Mouse (Mus musculus) megakaryocyte, embryonic 14.5 days (primary cell): ENCODE results near the gene Ttc21b. TPM values are rescaled to one million over a fixed set of nuclear protein-coding genes. Genes with fewer than 3 reads are reported as not detected.

Experiments used
- H3K27me3 ChIP-seq: replicated peaks from 2 replicates; pipeline ENCODE3; 2012; ENCODE audit warnings: inconsistent platforms
- H3K36me3 ChIP-seq: replicated peaks from 2 replicates; pipeline ENCODE3; 2012; ENCODE audit warnings: low read length, inconsistent platforms, mixed read lengths
- H3K4me1 ChIP-seq: 2 replicates; pipeline ENCODE4 v1.6.1; 2012; ENCODE audit warnings: inconsistent platforms
- H3K4me3 ChIP-seq: replicated peaks from 2 replicates; pipeline ENCODE3; 2012; ENCODE audit warnings: moderate library complexity, mild to moderate bottlenecking, inconsistent platforms
- H3K9me3 ChIP-seq: 2 replicates; pipeline ENCODE4 v1.6.1; 2012; ENCODE audit warnings: inconsistent platforms
- FLI1 ChIP-seq: IDR thresholded peaks from 2 replicates; pipeline ENCODE4 v1.6.1; 2012; ENCODE audit warnings: low read length, inconsistent platforms, mixed read lengths
- GATA1 ChIP-seq: IDR thresholded peaks from 3 replicates; pipeline ENCODE4 v1.6.1; 2012; ENCODE audit warnings: mixed read lengths, low read length, inconsistent platforms, borderline replicate concordance
- polyA plus RNA-seq: library from polyadenylated mRNA; stranded (reverse); fragments of >175 nt; gene quantifications from 2 replicates; pipeline ENCODE4 v1.2.3, GENCODE M21; 2012; ENCODE audit warnings: low replicate concordance; ENCODE audit not compliant: insufficient read depth

The Ttc21b gene
- polyA plus RNA-seq, result 0.39 TPM in 1 of 2 replicates, not detected in the other

GRCm38 (mm10) chr2:66256220-66257131 lies at the start of gene Ttc21b:
Gene Ttc21b (minus strand): TSS chr2:66256617.
- TF ChIP-seq FLI1 (no peak), GATA1 (no peak)
- Histone ChIP-seq H3K4me3 (peak within 1 kb of the TSS; percentile 97), H3K9me3 (no peaks in the 10 kb centered on the region), H3K36me3 (peaks cover 7% of the 10 kb centered on the region), H3K27me3 (peaks cover 3% of the 10 kb centered on the region), H3K4me1 (peaks cover 19% of the 10 kb centered on the region)

DNA sequence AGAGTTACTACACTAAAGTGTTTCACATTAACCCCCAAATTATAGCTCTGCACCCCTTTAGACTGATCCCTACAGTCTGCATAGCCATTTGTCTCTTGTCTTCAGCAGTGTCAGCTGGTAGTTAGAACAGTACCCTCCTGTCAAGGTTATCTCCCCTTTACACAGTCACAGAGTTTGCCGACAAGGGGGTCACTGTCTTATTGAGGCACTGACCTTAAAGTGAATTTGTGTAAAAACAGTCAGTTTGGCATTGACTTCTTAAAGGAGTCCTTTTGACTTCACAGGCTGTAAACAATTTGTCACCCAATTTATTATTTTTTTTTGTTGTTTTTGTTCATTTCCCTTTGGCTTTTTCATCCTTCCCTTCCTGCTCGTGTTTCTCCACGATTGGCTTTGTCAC lies 16.1 kb upstream of the Ttc21b start:
- Histone ChIP-seq H3K27me3 (no peaks in the 10 kb centered on the region), H3K4me1 (no peaks in the 10 kb centered on the region), H3K36me3 (no peaks in the 10 kb centered on the region), H3K4me3 (no peak overlapping the region), H3K9me3 (no peaks in the 10 kb centered on the region)
- TF ChIP-seq GATA1, result no peak
- no peak for TF ChIP-seq FLI1

- Histone ChIP-seq H3K4me3 (no peak overlapping the region), H3K9me3 (no peaks in the 10 kb centered on the region), H3K4me1 (peaks cover 19% of the 10 kb centered on the region), H3K27me3 (no peaks in the 10 kb centered on the region), H3K36me3 (peaks cover 34% of the 10 kb centered on the region)
- TF ChIP-seq FLI1 (no peak), GATA1 (no peak)
Observed at GRCm38 (mm10) chr2:66244013-66244412, 12.4 kb downstream of the Ttc21b start.

DNA sequence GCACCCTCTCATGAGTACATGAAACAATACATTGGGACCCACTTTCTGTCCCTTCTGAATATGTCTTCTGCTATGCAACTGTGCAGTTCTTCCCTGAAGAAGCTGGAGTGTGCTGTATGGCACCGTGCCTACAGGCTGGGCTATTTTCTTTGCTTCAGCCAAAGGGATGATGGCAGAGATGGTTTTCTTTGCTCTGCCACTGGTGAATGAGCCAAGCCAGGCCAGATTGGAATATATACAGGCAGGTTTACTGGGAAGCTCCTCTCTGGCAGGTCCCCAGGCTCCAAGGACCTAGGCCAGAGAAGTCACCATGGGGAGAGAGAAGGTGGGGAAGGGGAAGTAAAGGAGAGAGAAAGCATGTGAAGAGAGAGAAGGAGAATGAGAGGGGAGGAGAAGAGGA lies 16.1 kb downstream of the Ttc21b start:
- no peaks in the 10 kb centered on the region for H3K27me3 ChIP-seq
- H3K36me3 ChIP-seq, result peaks cover 23% of the 10 kb centered on the region
- no peak for TF ChIP-seq GATA1
- H3K9me3 ChIP-seq, result no peaks in the 10 kb centered on the region
- peaks cover 19% of the 10 kb centered on the region for H3K4me1 ChIP-seq
- no peak overlapping the region for H3K4me3 ChIP-seq

- H3K4me3 ChIP-seq, result no peak overlapping the region
- H3K9me3 ChIP-seq, result no peaks in the 10 kb centered on the region
- H3K36me3 ChIP-seq, result peaks cover 28% of the 10 kb centered on the region
- no peaks in the 10 kb centered on the region for H3K27me3 ChIP-seq
- TF ChIP-seq GATA1 (no peak), FLI1 (no peak)
- H3K4me1 ChIP-seq, result peaks cover 6% of the 10 kb centered on the region
Observed at GRCm38 (mm10) chr2:66238886-66239285, 17.5 kb downstream of the Ttc21b start.

- Histone ChIP-seq H3K9me3 (no peaks in the 10 kb centered on the region), H3K4me3 (no peak overlapping the region), H3K4me1 (no peaks in the 10 kb centered on the region), H3K27me3 (no peaks in the 10 kb centered on the region), H3K36me3 (peaks cover 20% of the 10 kb centered on the region)
- TF ChIP-seq FLI1 (no peak), GATA1 (no peak)
Observed at GRCm38 (mm10) chr2:66220954-66221353, 35.5 kb downstream of the Ttc21b start.

GRCm38 (mm10) chr2:66209875-66210274 lies 46.5 kb downstream of the Ttc21b start:
- H3K9me3 ChIP-seq, result no peaks in the 10 kb centered on the region
- TF ChIP-seq GATA1 (no peak), FLI1 (no peak)
- H3K36me3 ChIP-seq, result peaks cover 44% of the 10 kb centered on the region
- no peak overlapping the region for H3K4me3 ChIP-seq
- H3K4me1 ChIP-seq, result peaks cover 15% of the 10 kb centered on the region
- H3K27me3 ChIP-seq, result no peaks in the 10 kb centered on the region

DNA sequence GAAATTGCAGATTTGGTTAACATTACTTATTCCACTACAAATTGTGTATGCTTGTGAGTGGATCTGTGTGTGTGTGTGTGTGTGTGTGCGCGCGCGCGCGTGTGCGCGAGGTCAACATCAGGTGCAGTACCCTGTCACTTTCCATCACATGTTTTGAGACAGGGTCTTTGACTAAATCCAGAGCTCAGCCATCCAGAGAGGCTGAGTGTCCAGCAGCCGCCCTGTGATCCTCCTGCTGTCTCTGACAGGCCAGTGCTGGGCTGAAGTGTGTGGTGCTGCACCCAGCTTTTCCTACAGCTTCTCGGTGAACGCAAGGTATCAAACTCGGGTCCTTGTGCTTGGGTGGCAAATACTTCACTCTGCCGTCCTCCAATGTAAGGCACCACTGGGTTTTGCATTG lies 47.1 kb downstream of the Ttc21b start:
- TF ChIP-seq GATA1 (no peak), FLI1 (no peak)
- H3K9me3 ChIP-seq, result no peaks in the 10 kb centered on the region
- H3K27me3 ChIP-seq, result no peaks in the 10 kb centered on the region
- H3K4me3 ChIP-seq, result no peak overlapping the region
- peaks cover 18% of the 10 kb centered on the region for H3K4me1 ChIP-seq
- H3K36me3 ChIP-seq, result peaks cover 44% of the 10 kb centered on the region

DNA sequence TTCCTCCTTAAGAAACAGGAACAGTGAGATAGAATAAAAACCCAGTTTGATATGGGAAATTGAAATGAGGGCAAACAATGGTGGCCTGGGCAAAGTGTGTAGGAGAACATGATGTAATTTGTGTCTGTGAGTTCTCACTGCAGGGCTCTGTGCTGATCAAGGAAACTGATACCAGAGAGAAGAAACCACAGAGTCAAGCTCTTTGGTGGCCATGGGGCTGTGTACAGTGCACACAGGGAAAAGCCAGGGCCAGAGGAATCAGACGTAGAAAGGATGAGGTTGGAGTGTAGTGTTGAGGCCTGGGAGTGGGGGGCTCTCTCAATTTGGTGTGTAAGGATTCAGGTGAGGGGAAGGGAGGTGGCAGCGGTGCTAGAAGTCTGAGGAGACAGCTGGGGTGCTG lies 49.6 kb downstream of the Ttc21b start:
- Histone ChIP-seq H3K36me3 (peaks cover 42% of the 10 kb centered on the region), H3K9me3 (no peaks in the 10 kb centered on the region), H3K4me1 (peaks cover 16% of the 10 kb centered on the region), H3K4me3 (no peak overlapping the region), H3K27me3 (no peaks in the 10 kb centered on the region)
- TF ChIP-seq GATA1 (no peak), FLI1 (no peak)

GRCm38 (mm10) chr2:66204218-66204617 lies 52.2 kb downstream of the Ttc21b start:
- Histone ChIP-seq H3K4me3 (no peak overlapping the region), H3K27me3 (no peaks in the 10 kb centered on the region), H3K36me3 (peaks cover 48% of the 10 kb centered on the region), H3K9me3 (no peaks in the 10 kb centered on the region), H3K4me1 (peaks cover 16% of the 10 kb centered on the region)
- TF ChIP-seq GATA1 (no peak), FLI1 (no peak)
